Mouse (Mus musculus) neural tube, embryonic 11.5 days (tissue): Measurements from ENCODE around the gene Gcn1l1. TPM values are rescaled to one million over a fixed set of nuclear protein-coding genes. Genes with fewer than 3 reads are reported as not detected.
A peak's percentile ranks its signal among the peaks of the same experiment; 100 is the strongest.

ENCODE experiments used
- ATAC-seq: fragments of 200-750 bp; cut with Nextera tagmentation; 2 replicates; pipeline ENCODE4 v1.8.0; 2017; ENCODE audit warnings: moderate number of reproducible peaks, mild to moderate bottlenecking, moderate TSS enrichment, moderate library complexity; ENCODE audit not compliant: insufficient read depth, low FRiP score, low TSS enrichment
- DNase-seq: peaks from one replicate; pipeline ENCODE4 v3.0.0-alpha.2; 2015; ENCODE audit warnings: low spot score
- H3K27ac ChIP-seq: fragments of 300-500 bp; sonication (generic); 2 replicates; pipeline ENCODE4 v1.5.1; 2014; ENCODE audit warnings: low read depth, mild to moderate bottlenecking, low read length
- H3K27me3 ChIP-seq: fragments of 300-500 bp; sonication (generic); 2 replicates; pipeline ENCODE4 v1.6.1; 2014; ENCODE audit warnings: mild to moderate bottlenecking, low read length, mixed read lengths; ENCODE audit not compliant: control insufficient read depth, insufficient read depth
- H3K36me3 ChIP-seq: fragments of 300-500 bp; sonication (generic); 2 replicates; pipeline ENCODE4 v1.6.1; 2014; ENCODE audit warnings: mild to moderate bottlenecking, low read length, moderate library complexity, mixed read lengths; ENCODE audit not compliant: control insufficient read depth, insufficient read depth
- H3K4me1 ChIP-seq: fragments of 300-500 bp; sonication (generic); 2 replicates; pipeline ENCODE4 v1.6.1; 2014; ENCODE audit warnings: low read length, mixed read lengths; ENCODE audit not compliant: control insufficient read depth, insufficient read depth
- H3K4me2 ChIP-seq: fragments of 300-500 bp; sonication (generic); 2 replicates; pipeline ENCODE4 v1.6.1; 2014; ENCODE audit warnings: low read depth, mild to moderate bottlenecking, moderate library complexity
- H3K4me3 ChIP-seq: fragments of 300-500 bp; sonication (generic); 2 replicates; pipeline ENCODE4 v1.5.1; 2014; ENCODE audit warnings: low read depth, low read length
- H3K9ac ChIP-seq: fragments of 300-500 bp; sonication (generic); 2 replicates; pipeline ENCODE4 v1.6.1; 2014; ENCODE audit warnings: mild to moderate bottlenecking, low read length
- H3K9me3 ChIP-seq: fragments of 300-500 bp; sonication (generic); 2 replicates; pipeline ENCODE4 v1.6.1; 2016; ENCODE audit warnings: low read length; ENCODE audit not compliant: control insufficient read depth
- WGBS: fragments of 180-500 bp; shearing (Covaris S2); extraction: QIAGEN DNeasy Blood & Tissue Kit; methylation state at CpG from one replicate; pipeline ENCODE4 v1.1.7; 2014; 5-methylcytosine and 5-hydroxymethylcytosine counted together
- polyA plus RNA-seq: library from polyadenylated mRNA; unstranded; fragments of >200 nt; fragmentation: Nextera tagmentation; extraction: Ambion mirVana; gene quantifications from 2 replicates; pipeline ENCODE4 v1.2.1, GENCODE M21; 2014

Gene Gcn1l1
- polyA plus RNA-seq, 1 experiment from 2014 or later: 38.6 TPM

DNA sequence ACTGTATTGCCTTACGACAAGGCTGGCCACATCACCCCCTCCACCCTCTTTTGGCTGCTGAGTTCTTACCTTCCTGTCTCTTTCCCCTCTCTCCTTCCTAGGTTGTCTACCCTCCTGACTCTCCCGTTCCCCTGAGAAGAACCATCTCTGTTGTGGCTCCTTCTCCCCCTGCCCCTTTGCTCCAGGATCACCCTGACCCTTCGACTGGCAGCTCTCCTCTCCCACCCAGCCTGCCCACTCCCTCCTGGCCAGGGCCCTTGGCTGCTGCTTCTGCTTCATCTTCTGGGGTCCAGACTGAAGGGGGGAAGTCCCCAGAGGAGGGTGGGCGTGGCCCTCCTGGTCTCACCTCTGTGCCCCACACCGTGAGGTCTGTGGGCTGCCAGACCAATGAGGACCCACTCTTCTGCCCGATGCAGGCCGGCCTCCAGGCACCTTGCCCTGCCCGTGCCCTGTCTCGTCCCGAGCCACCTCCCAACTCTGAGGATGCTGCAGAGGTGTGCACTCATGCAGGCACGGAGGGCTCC lies 14.5 kb upstream of the Gcn1l1 start:
- Histone ChIP-seq H3K9ac (no peak overlapping the region), H3K27ac (no peak overlapping the region), H3K4me1 (no peaks in the 10 kb centered on the region), H3K36me3 (peaks cover 2% of the 10 kb centered on the region; the same call in 1 of the 2 replicates), H3K27me3 (no peaks in the 10 kb centered on the region), H3K4me2 (no peak overlapping the region), H3K9me3 (no peaks in the 10 kb centered on the region), H3K4me3 (no peak overlapping the region)
- DNase-seq (no peak), ATAC-seq (no peak)
- 75% methylated on average over 11 of the region's 11 CpGs for WGBS

DNA sequence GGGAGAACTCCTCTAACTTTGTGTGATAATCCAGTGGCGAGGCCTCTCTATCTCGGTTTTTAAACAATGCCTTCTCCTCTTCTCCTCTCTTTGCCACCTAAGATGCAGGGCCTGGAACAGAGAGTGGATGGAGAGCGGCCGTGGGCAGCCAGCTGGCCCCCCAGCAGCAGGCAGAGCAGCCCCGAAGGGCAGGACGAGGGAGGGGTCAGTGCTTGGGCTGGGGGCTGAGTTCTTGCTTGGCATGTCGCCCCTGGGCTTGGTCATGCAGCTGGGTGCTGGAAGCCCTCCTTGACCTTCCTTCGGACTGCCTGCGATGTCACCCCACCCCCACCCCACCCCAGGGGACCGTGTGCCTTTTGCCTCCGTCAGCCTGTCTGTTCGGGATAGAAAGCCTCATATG lies 13.7 kb upstream of the Gcn1l1 start:
- DNase-seq (no peak), ATAC-seq (no peak)
- WGBS: 78% methylated on average over 12 of the region's 12 CpGs
- Histone ChIP-seq H3K27me3 (no peaks in the 10 kb centered on the region), H3K4me1 (no peaks in the 10 kb centered on the region), H3K9me3 (no peaks in the 10 kb centered on the region), H3K4me2 (no peak overlapping the region), H3K27ac (no peak overlapping the region), H3K4me3 (no peak overlapping the region), H3K36me3 (peaks cover 2% of the 10 kb centered on the region; the same call in 1 of the 2 replicates), H3K9ac (no peak overlapping the region)

DNA sequence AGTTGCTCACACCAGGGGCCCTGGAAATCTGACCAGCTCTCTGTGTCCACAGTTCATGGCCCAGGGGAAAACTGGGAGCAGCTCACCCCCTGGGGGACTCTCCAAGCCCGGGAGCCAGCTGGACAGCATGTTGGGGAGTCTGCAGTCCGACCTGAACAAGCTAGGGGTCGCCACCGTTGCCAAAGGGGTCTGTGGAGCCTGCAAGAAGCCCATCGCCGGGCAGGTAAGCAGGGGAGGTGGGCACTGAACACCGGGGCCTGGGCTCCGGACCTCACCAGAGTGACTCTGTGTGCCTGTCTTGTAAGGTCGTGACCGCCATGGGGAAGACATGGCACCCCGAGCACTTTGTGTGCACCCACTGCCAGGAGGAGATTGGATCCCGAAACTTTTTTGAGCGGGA lies 13.3 kb upstream of the Gcn1l1 start:
- DNase-seq: no peak
- Histone ChIP-seq H3K4me3 (no peak overlapping the region), H3K27me3 (no peaks in the 10 kb centered on the region), H3K36me3 (peaks cover 2% of the 10 kb centered on the region; the same call in 1 of the 2 replicates), H3K9ac (no peak overlapping the region), H3K4me2 (no peak overlapping the region), H3K9me3 (no peaks in the 10 kb centered on the region), H3K27ac (no peak overlapping the region), H3K4me1 (no peaks in the 10 kb centered on the region)
- 78% methylated on average over 13 of the region's 13 CpGs for WGBS
- no peak for ATAC-seq

DNA sequence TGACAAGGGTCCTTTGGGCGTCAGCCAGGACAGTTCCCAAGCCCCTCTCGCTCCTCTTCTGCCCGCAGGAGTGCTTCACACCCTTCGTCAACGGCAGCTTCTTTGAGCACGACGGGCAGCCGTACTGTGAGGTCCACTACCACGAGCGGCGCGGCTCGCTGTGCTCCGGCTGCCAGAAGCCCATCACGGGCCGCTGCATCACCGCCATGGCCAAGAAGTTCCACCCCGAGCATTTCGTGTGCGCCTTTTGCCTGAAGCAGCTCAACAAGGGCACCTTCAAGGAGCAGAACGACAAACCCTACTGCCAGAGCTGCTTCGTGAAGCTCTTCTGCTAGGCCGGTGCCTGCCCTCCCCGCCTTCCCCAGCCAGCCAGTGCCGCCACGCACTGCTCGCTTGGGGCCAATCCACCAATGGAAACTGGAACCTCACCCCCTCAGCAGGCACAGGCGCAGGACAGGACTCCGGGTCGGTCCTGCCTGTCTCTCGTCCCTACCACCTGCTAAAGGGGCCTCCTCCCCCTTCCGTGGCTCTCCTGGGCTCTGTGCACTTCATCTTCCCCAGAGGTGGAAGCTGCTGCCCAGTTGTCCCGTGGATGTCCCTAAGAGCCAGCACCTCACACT lies 11.1 kb upstream of the Gcn1l1 start:
- no peaks in the 10 kb centered on the region for H3K9me3 ChIP-seq
- no peak for ATAC-seq
- H3K9ac ChIP-seq: no peak overlapping the region
- no peak overlapping the region for H3K27ac ChIP-seq
- no peaks in the 10 kb centered on the region for H3K27me3 ChIP-seq
- 88% methylated on average over 33 of the region's 33 CpGs for WGBS
- DNase-seq: no peak
- H3K4me2 ChIP-seq: no peak overlapping the region
- no peak overlapping the region for H3K4me3 ChIP-seq
- no peaks in the 10 kb centered on the region for H3K4me1 ChIP-seq
- H3K36me3 ChIP-seq: peaks cover 2% of the 10 kb centered on the region; the same call in 1 of the 2 replicates

DNA sequence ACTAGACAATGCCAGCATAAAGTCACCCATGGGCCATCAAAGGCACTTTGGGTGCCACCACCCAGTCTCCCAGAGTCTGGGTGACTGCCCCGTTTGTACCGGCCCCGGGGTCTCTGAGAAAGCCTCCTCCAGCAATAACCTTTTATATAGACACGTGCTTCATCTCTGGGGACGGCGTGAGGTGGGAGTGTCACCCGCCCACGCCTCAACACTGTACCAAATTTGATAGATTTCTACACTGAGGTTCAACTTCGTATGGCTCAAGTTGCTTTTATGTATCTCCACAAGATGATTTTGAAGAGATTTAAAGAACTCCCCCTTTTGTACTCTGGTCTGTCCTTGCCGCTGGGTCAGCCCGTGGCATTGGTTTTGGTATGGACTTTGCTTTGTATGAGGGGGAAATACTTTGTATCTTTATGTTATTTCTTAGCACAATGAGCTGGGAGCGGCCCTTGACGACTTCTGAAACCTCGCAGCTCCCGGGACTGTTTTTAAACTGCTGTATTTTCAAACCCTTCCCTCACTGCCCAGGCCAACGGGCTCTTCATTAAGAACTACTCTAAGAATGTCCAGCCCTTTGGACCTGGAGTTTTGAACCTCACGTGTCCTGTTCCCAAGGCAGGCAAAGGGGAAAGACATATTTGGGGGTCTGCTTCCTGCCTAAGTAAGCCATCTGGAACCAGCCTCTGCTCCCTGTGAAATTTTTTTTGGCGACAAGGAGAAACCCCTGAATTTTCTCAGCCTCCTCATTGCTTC lies 10.3 kb upstream of the Gcn1l1 start:
- Histone ChIP-seq H3K9me3 (no peaks in the 10 kb centered on the region), H3K27ac (no peak overlapping the region), H3K27me3 (no peaks in the 10 kb centered on the region), H3K4me3 (no peak overlapping the region), H3K36me3 (peaks cover 2% of the 10 kb centered on the region; the same call in 1 of the 2 replicates), H3K4me1 (no peaks in the 10 kb centered on the region), H3K4me2 (no peak overlapping the region), H3K9ac (no peak overlapping the region)
- ATAC-seq: no peak
- DNase-seq: no peak
- 93% methylated on average over 18 of the region's 18 CpGs for WGBS

DNA sequence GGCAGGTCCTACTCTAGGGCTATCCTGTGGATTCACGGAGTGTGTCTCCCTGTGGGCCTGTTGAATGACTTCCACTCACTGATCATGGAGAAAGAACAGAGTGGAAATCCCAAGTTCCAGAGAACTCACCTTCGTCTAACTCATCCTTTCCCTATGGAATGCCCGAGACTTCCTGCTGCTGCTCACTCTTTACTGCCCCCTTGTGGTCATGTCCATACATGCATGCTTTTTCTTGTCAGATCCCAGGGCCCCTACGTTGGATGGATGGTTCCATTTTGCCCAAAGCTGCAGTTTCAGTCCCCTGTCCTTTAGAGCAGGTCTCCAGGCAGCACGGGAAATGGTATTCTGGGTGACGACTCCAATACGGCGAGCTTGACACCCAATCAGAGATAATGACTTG lies 8.8 kb upstream of the Gcn1l1 start:
- ATAC-seq: no peak
- H3K36me3 ChIP-seq: peaks cover 6% of the 10 kb centered on the region
- H3K4me2 ChIP-seq: no peak overlapping the region
- no peak overlapping the region for H3K9ac ChIP-seq
- no peak overlapping the region for H3K27ac ChIP-seq
- H3K27me3 ChIP-seq: no peaks in the 10 kb centered on the region
- no peaks in the 10 kb centered on the region for H3K9me3 ChIP-seq
- H3K4me3 ChIP-seq: no peak overlapping the region
- peaks cover 3% of the 10 kb centered on the region; the same call in 1 of the 2 replicates for H3K4me1 ChIP-seq
- peak; percentile 74 for DNase-seq
- 12% methylated on average over 8 of the region's 8 CpGs for WGBS

DNA sequence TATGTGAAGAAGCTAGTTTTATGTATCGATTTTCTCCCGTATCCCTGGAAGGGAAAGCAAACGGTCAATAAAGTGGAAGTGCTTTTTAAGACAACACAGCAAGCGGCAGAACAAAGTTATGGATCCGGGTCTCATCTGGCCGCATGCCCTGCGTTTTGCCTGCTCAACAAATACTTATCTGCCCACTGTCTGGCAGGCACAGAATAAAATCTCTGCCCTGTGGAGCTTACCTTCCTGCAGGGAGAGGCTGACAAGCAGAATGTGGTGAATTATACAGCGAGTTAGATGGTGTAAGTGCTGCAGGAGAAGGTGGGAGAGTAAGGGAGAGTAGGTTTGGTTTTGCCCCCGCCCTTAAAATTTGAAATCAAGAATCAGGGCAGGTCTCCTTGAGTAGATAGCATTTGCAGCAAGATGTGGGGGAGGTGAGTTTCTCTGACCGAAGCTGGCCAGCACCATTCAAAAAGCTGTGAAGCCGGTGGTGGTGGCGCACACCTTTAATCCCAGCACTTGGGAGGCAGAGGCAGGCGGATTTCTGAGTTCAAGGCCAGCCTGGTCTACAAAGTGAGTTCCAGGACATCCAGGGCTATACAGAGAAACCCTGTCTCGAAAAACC lies 6.8 kb upstream of the Gcn1l1 start:
- no peaks in the 10 kb centered on the region for H3K27me3 ChIP-seq
- H3K4me2 ChIP-seq: no peak overlapping the region
- H3K4me3 ChIP-seq: no peak overlapping the region
- WGBS: 92% methylated on average over 14 of the region's 14 CpGs
- ATAC-seq (no peak), DNase-seq (no peak)
- H3K36me3 ChIP-seq: peaks cover 16% of the 10 kb centered on the region
- H3K4me1 ChIP-seq: peaks cover 3% of the 10 kb centered on the region; the same call in 1 of the 2 replicates
- H3K9me3 ChIP-seq: no peaks in the 10 kb centered on the region
- H3K27ac ChIP-seq: no peak overlapping the region
- no peak overlapping the region for H3K9ac ChIP-seq

DNA sequence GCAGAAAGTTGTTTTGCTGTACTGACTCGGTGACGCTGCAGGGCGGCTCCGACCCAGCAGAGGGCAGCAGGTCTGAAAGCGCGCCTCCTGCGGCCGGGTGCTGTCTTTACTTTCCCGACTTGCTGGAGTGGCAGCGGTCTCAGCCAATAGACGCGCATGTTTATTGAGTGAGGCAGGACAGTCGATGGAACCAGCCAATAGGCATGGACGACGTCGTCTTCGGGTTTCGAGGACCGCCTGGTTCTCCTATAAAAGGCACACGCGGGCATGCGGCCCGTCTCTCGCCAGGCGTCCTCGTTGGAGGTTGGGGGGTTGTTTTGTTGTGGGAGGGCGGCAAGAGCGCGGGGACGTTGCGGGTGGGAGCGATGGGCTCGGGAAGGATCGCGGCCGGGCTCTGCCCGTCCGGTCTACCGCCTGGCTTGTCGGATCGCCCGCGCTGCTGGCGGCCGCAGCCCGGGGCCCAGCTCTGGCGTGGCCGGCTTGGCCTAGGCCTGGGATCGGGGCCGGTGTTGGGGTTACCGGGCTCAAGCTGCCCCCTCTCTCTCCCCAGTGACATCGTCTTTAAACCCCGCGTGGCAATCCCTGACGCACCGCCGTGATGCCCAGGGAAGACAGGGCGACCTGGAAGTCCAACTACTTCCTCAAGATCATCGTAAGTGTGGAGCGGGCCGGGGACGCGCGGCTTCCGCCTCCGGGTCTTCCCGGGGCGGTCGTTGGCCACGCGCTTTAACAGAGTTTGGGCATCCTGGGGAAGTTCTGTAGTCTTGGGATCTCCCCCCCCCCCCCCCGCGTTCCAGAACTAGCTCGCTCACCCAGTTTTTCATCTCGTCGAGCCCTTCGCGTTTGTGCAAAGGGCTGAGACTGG lies 5.6 kb upstream of the Gcn1l1 start, which contains the start of gene Rplp0:
TSS of gene Rplp0 (plus strand) at position 231 of the 865 bp plus-strand sequence.
- peak; percentile 100 for DNase-seq
- peak; percentile 98 for ATAC-seq
- WGBS: under 1% methylated on average over 78 of the region's 78 CpGs

More for the DNA sequence above, 5.6 kb upstream of the Gcn1l1 start, which contains the start of gene Rplp0:
- H3K9me3 ChIP-seq: no peaks in the 10 kb centered on the region
- H3K4me3 ChIP-seq: peak within 1 kb of the TSS; percentile 93
- H3K27me3 ChIP-seq: no peaks in the 10 kb centered on the region
- 0 out of 2 replicates have a peak within 1 kb of the TSS, but pooled peaks have one; percentile 64 for H3K27ac ChIP-seq
- peak within 1 kb of the TSS; percentile 77 for H3K4me2 ChIP-seq
- H3K4me1 ChIP-seq: peaks cover 3% of the 10 kb centered on the region; the same call in 1 of the 2 replicates
- H3K9ac ChIP-seq: peak within 1 kb of the TSS; percentile 95
- H3K36me3 ChIP-seq: peaks cover 15% of the 10 kb centered on the region
